Mouse (Mus musculus) layer of hippocampus, adult 9-10 months (tissue): Measurements from ENCODE around the gene Dnmt3a.

Source experiments
- DNase-seq: peaks from one replicate; pipeline ENCODE4 v3.0.0; 2022; ENCODE audit warnings: low spot score

Dnmt3a gene

GRCm38 (mm10) chr12:3824906-3825713 is 19.3 kb downstream of the Dnmt3a start:
- no peak for DNase-seq

GRCm38 (mm10) chr12:3825714-3826080 is 19.9 kb downstream of the Dnmt3a start:
- no peak for DNase-seq

GRCm38 (mm10) chr12:3827771-3828170 is 22.0 kb downstream of the Dnmt3a start:
- DNase-seq: no peak

- no peak for DNase-seq
Observed at GRCm38 (mm10) chr12:3833059-3833760, 27.4 kb downstream of the Dnmt3a start.

- DNase-seq: no peak
Observed at GRCm38 (mm10) chr12:3833851-3834273, 28.1 kb downstream of the Dnmt3a start.

- DNase-seq: no peak
Observed at GRCm38 (mm10) chr12:3834373-3835314, 28.8 kb downstream of the Dnmt3a start.

GRCm38 (mm10) chr12:3835576-3835975 is 29.8 kb downstream of the Dnmt3a start:
- DNase-seq: no peak

- no peak for DNase-seq
Observed at GRCm38 (mm10) chr12:3837081-3837832, 31.4 kb downstream of the Dnmt3a start.

GRCm38 (mm10) chr12:3838009-3838408 is 32.2 kb downstream of the Dnmt3a start:
- no peak for DNase-seq

- DNase-seq: no peak
Observed at GRCm38 (mm10) chr12:3839662-3840061, 33.9 kb downstream of the Dnmt3a start.

GRCm38 (mm10) chr12:3841121-3841520 is 35.3 kb downstream of the Dnmt3a start:
- no peak for DNase-seq

GRCm38 (mm10) chr12:3842843-3843242 is 37.0 kb downstream of the Dnmt3a start:
- DNase-seq: no peak

- no peak for DNase-seq
Observed at GRCm38 (mm10) chr12:3843371-3843861, 37.6 kb downstream of the Dnmt3a start.

GRCm38 (mm10) chr12:3843918-3844317 is 38.1 kb downstream of the Dnmt3a start:
- no peak for DNase-seq

GRCm38 (mm10) chr12:3844335-3844734 is 38.5 kb downstream of the Dnmt3a start:
- DNase-seq: no peak

GRCm38 (mm10) chr12:3849481-3849880 is 43.7 kb downstream of the Dnmt3a start:
- no peak for DNase-seq

GRCm38 (mm10) chr12:3850165-3850564 is 44.4 kb downstream of the Dnmt3a start:
- no peak for DNase-seq

- DNase-seq: no peak
Observed at GRCm38 (mm10) chr12:3850731-3851130, 44.9 kb downstream of the Dnmt3a start.

- no peak for DNase-seq
Observed at GRCm38 (mm10) chr12:3851179-3851578, 45.4 kb downstream of the Dnmt3a start.

GRCm38 (mm10) chr12:3852521-3852920 is 46.7 kb downstream of the Dnmt3a start:
- no peak for DNase-seq

GRCm38 (mm10) chr12:3854419-3854818 is 48.6 kb downstream of the Dnmt3a start:
- DNase-seq: no peak
